ENCODE assay signal across 15 mouse cellular contexts in genomic region chr17:49219512-49220197, GRCm38 (mm10).
A peak's percentile ranks its signal among the peaks of the same experiment; 100 is the strongest.
DNase-seq lines count a peak whose midpoint lies in the region; ATAC-seq and TF ChIP-seq lines count a peak whose summit lies in the region.
"Had no signal": no experiment of that assay in that cellular context is flagged by ENCODE, and none has a peak within 500 bp of the region (broad histone marks: within the 10 kb centered on the region; RNA-seq: fewer than 3 reads in every experiment).

No protein-coding gene starts in this region.

- H3K9ac ChIP-seq in hindbrain, embryonic 13.5 days, result no peak overlapping the region
- H3K9ac ChIP-seq in forebrain, postnatal 0 days, result no peak overlapping the region
- no peak overlapping the region for H3K9ac ChIP-seq in midbrain, embryonic 14.5 days (replicated peaks; ENCODE audit: low read length)
- H3K9ac ChIP-seq: limb, embryonic 15.5 days; lung, embryonic 15.5 days; neural tube, embryonic 13.5 days had no signal

- ATAC-seq in hindbrain, embryonic 13.5 days (ENCODE audit: low FRiP score), result no peak
- peak; percentile 38; the same call in 1 of the 2 replicates for ATAC-seq in forebrain, postnatal 0 days
- ATAC-seq in midbrain, embryonic 14.5 days (ENCODE audit: low FRiP score, low TSS enrichment), result no peak

- H3K36me3 ChIP-seq in hindbrain, embryonic 13.5 days, result no peaks in the 10 kb centered on the region
- H3K36me3 ChIP-seq in hindbrain, embryonic 10.5 days, result no peaks in the 10 kb centered on the region
- no peaks in the 10 kb centered on the region for H3K36me3 ChIP-seq in forebrain, postnatal 0 days (ENCODE audit: insufficient read depth)
- H3K36me3 ChIP-seq in midbrain, embryonic 14.5 days (ENCODE audit: control insufficient read depth, insufficient read depth, low read length), result no peaks in the 10 kb centered on the region
- H3K36me3 ChIP-seq: limb, embryonic 15.5 days; lung, embryonic 15.5 days; neural tube, embryonic 13.5 days had no signal

- 0 out of 2 replicates have a peak, but pooled peaks cover 5% of the 10 kb centered on the region for H3K27me3 ChIP-seq in hindbrain, embryonic 13.5 days
- H3K27me3 ChIP-seq in hindbrain, embryonic 10.5 days (ENCODE audit: insufficient read depth, poor library complexity, severe bottlenecking), result no peaks in the 10 kb centered on the region
- no peaks in the 10 kb centered on the region for H3K27me3 ChIP-seq in forebrain, postnatal 0 days (ENCODE audit: insufficient read depth, low read length)
- H3K27me3 ChIP-seq in midbrain, embryonic 14.5 days (ENCODE audit: control insufficient read depth, insufficient read depth, low read length), result no peaks in the 10 kb centered on the region
- H3K27me3 ChIP-seq: limb, embryonic 15.5 days; lung, embryonic 15.5 days; neural tube, embryonic 13.5 days had no signal

- intact Hi-C loops in heart, postnatal 25 days (cut with DNase I), result no loop called here

- H3K4me3 ChIP-seq in hindbrain, embryonic 13.5 days, result no peak overlapping the region
- H3K4me3 ChIP-seq in hindbrain, embryonic 10.5 days, result no peak overlapping the region
- no peak overlapping the region for H3K4me3 ChIP-seq in forebrain, postnatal 0 days (ENCODE audit: low read depth, low read length)
- no peak overlapping the region for H3K4me3 ChIP-seq in midbrain, embryonic 14.5 days (replicated peaks; ENCODE audit: low read depth, low read length)
- H3K4me3 ChIP-seq: limb, embryonic 15.5 days; lung, embryonic 15.5 days; neural tube, embryonic 13.5 days had no signal

- 0 out of 2 replicates have a peak overlapping the region, but pooled peaks have one; percentile 23 for H3K27ac ChIP-seq in hindbrain, embryonic 13.5 days
- H3K27ac ChIP-seq in hindbrain, embryonic 10.5 days, result no peak overlapping the region
- no peak overlapping the region for H3K27ac ChIP-seq in forebrain, postnatal 0 days (ENCODE audit: low read depth, low read length)
- H3K27ac ChIP-seq in midbrain, embryonic 14.5 days (replicated peaks; ENCODE audit: low read depth, low read length), result no peak overlapping the region
- H3K27ac ChIP-seq: limb, embryonic 15.5 days; lung, embryonic 15.5 days; neural tube, embryonic 13.5 days had no signal

- WGBS in hindbrain, embryonic 13.5 days, result 58% methylated on average over 4 of the region's 4 CpGs
- WGBS in hindbrain, embryonic 10.5 days, result 67% methylated on average over 4 of the region's 4 CpGs
- 45% methylated on average over 4 of the region's 4 CpGs for WGBS in forebrain, postnatal 0 days
- WGBS in midbrain, embryonic 14.5 days, result 58% methylated on average over 4 of the region's 4 CpGs

- H3K9me3 ChIP-seq in hindbrain, embryonic 13.5 days, result no peaks in the 10 kb centered on the region; the same call in 1 of the 2 replicates
- no peaks in the 10 kb centered on the region for H3K9me3 ChIP-seq in hindbrain, embryonic 10.5 days
- no peaks in the 10 kb centered on the region for H3K9me3 ChIP-seq in forebrain, postnatal 0 days (ENCODE audit: low read length)
- H3K9me3 ChIP-seq in midbrain, embryonic 14.5 days (ENCODE audit: control insufficient read depth, low read length), result no peaks in the 10 kb centered on the region
- H3K9me3 ChIP-seq: limb, embryonic 15.5 days; lung, embryonic 15.5 days; neural tube, embryonic 13.5 days had no signal

- no peak for TF ChIP-seq CTCF in forebrain, postnatal 0 days (IDR thresholded peaks at IDR 0.05; ENCODE audit: low read depth)

- no peak for DNase-seq in hindbrain, embryonic 10.5 days (ENCODE audit: low spot score)
- peak; percentile 33 for DNase-seq in forebrain, postnatal 0 days
- peak; percentile 76 for DNase-seq in layer of hippocampus, adult 9-11 months
- peak; percentile 25 for DNase-seq in retina, postnatal 1 day
- no peak for DNase-seq in heart, postnatal 25 days (ENCODE audit: low spot score)
- DNase-seq in lung, postnatal 14 days, result no peak
- DNase-seq in midbrain, embryonic 14.5 days, result no peak
- DNase-seq: adrenal gland, postnatal 10 days; gastrocnemius, postnatal 25 days; kidney, adult 8-10 months; thymus, postnatal 14 days had no signal

- H3K4me1 ChIP-seq in hindbrain, embryonic 13.5 days (replicated peaks), result 0 out of 2 replicates have a peak, but pooled peaks cover 8% of the 10 kb centered on the region
- no peaks in the 10 kb centered on the region for H3K4me1 ChIP-seq in hindbrain, embryonic 10.5 days (replicated peaks)
- H3K4me1 ChIP-seq in forebrain, postnatal 0 days (ENCODE audit: insufficient read depth), result no peaks in the 10 kb centered on the region
- H3K4me1 ChIP-seq in midbrain, embryonic 14.5 days (ENCODE audit: control insufficient read depth, insufficient read depth, low read length), result no peaks in the 10 kb centered on the region; the same call in 1 of the 2 replicates
- H3K4me1 ChIP-seq: limb, embryonic 15.5 days; lung, embryonic 15.5 days; neural tube, embryonic 13.5 days had no signal

- H3K4me2 ChIP-seq in hindbrain, embryonic 13.5 days, result no peak overlapping the region
- no peak overlapping the region for H3K4me2 ChIP-seq in forebrain, postnatal 0 days (ENCODE audit: low read depth)
- no peak overlapping the region for H3K4me2 ChIP-seq in midbrain, embryonic 14.5 days (ENCODE audit: low read length)
- H3K4me2 ChIP-seq: limb, embryonic 15.5 days; lung, embryonic 15.5 days; neural tube, embryonic 13.5 days had no signal

Comparison
In these comparisons a context has a peak if more than half of its experiments do, and no peak if none do; other contexts are left out.
1. DNase-seq: peak in forebrain, postnatal 0 days (single experiment), layer of hippocampus, adult 9-11 months (single experiment) and retina, postnatal 1 day (single experiment); none in hindbrain, embryonic 10.5 days (single experiment), heart, postnatal 25 days (single experiment), lung, postnatal 14 days (single experiment) and midbrain, embryonic 14.5 days (single experiment).